Mouse (Mus musculus): ENCODE results near the gene Snrpd3.

- TF ChIP-seq EP300 (IDR thresholded peaks at IDR 0.05; ENCODE audit: low read depth) = no peak
- no peak for TF ChIP-seq CTCF (IDR thresholded peaks at IDR 0.05; ENCODE audit: low read depth)
Measured at GRCm38 (mm10) chr10:75520581-75520980, 3.2 kb downstream of the Snrpd3 start.

All from liver, postnatal 0 days (tissue).